Mouse (Mus musculus) lung, postnatal 0 days (tissue): ENCODE measurements around the gene Pced1b. TPM values are rescaled to one million over a fixed set of nuclear protein-coding genes. Genes with fewer than 3 reads are reported as not detected.

Source experiments
- ATAC-seq: fragments of 200-750 bp; cut with Nextera tagmentation; 2 replicates; pipeline ENCODE4 v1.8.0; 2017; ENCODE audit warnings: moderate library complexity
- DNase-seq: peaks from one replicate; pipeline ENCODE4 v3.0.0-alpha.2; 2016; ENCODE audit warnings: low spot score
- H3K27ac ChIP-seq: fragments of 300-500 bp; sonication (generic); 2 replicates; pipeline ENCODE4 v1.5.1; 2014; ENCODE audit warnings: antibody characterized with exemption, mild to moderate bottlenecking, low read length, mixed read lengths
- H3K27me3 ChIP-seq: fragments of 300-500 bp; sonication (generic); replicated peaks from 2 replicates; pipeline ENCODE4 v1.6.1; 2014; ENCODE audit warnings: low read length, mixed read lengths; ENCODE audit not compliant: insufficient read depth
- H3K36me3 ChIP-seq: fragments of 300-500 bp; sonication (generic); 2 replicates; pipeline ENCODE4 v1.6.1; 2014; ENCODE audit warnings: low read length, mixed read lengths; ENCODE audit not compliant: insufficient read depth
- H3K4me1 ChIP-seq: fragments of 300-500 bp; sonication (generic); 2 replicates; pipeline ENCODE4 v1.6.1; 2014; ENCODE audit warnings: antibody characterized with exemption, low read depth, low read length, mixed read lengths; ENCODE audit not compliant: insufficient read depth
- H3K4me2 ChIP-seq: fragments of 300-500 bp; sonication (generic); replicated peaks from 2 replicates; pipeline ENCODE4 v1.6.1; 2014; ENCODE audit warnings: low read depth, mild to moderate bottlenecking, low read length, moderate library complexity, mixed read lengths
- H3K4me3 ChIP-seq: fragments of 300-500 bp; sonication (generic); 2 replicates; pipeline ENCODE4 v1.5.1; 2014; ENCODE audit warnings: low read depth, low read length
- H3K9ac ChIP-seq: fragments of 300-500 bp; sonication (generic); replicated peaks from 2 replicates; pipeline ENCODE4 v1.6.1; 2014; ENCODE audit warnings: low read depth, mild to moderate bottlenecking
- H3K9me3 ChIP-seq: fragments of 300-500 bp; sonication (generic); 2 replicates; pipeline ENCODE4 v1.6.1; 2016; ENCODE audit warnings: low read length, mixed read lengths
- CTCF ChIP-seq: IDR thresholded peaks from 2 replicates; pipeline ENCODE4 v1.5.1; 2016; ENCODE audit warnings: antibody characterized with exemption, mild to moderate bottlenecking
- EP300 ChIP-seq: IDR thresholded peaks from 2 replicates; pipeline ENCODE4 v1.6.1; 2016; ENCODE audit warnings: antibody characterized with exemption, mild to moderate bottlenecking, control low read depth
- WGBS: fragments of 180-500 bp; shearing (Covaris S2); extraction: QIAGEN DNeasy Blood & Tissue Kit; methylation state at CpG from one replicate; pipeline ENCODE4 v1.1.7; 2014; 5-methylcytosine and 5-hydroxymethylcytosine counted together
- polyA plus RNA-seq: library from polyadenylated mRNA; unstranded; fragments of >200 nt; fragmentation: Nextera tagmentation; extraction: Ambion mirVana; gene quantifications from 2 replicates; pipeline ENCODE4 v1.2.1, GENCODE M21; 2015

The Pced1b gene
- polyA plus RNA-seq, 1 experiment from 2014 or later = 9.0 TPM

GRCm38 (mm10) chr15:97255800-97256199 lies 8.9 kb downstream of the Pced1b start:
- Histone ChIP-seq H3K9ac (no peak overlapping the region), H3K27ac (no peak overlapping the region), H3K4me2 (no peak overlapping the region), H3K4me1 (no peaks in the 10 kb centered on the region; the same call in 1 of the 2 replicates), H3K9me3 (no peaks in the 10 kb centered on the region), H3K27me3 (no peaks in the 10 kb centered on the region), H3K36me3 (no peaks in the 10 kb centered on the region), H3K4me3 (no peak overlapping the region)
- TF ChIP-seq CTCF (no peak), EP300 (no peak)
- WGBS = 78% methylated on average over 3 of the region's 3 CpGs
- DNase-seq = no peak
- no peak for ATAC-seq

- ATAC-seq (no peak), DNase-seq (no peak)
- H3K4me2 ChIP-seq = no peak overlapping the region
- 87% methylated on average over 11 of the region's 11 CpGs for WGBS
- H3K27me3 ChIP-seq = no peaks in the 10 kb centered on the region
- TF ChIP-seq EP300 = no peak
- no peak for TF ChIP-seq CTCF
- H3K36me3 ChIP-seq = no peaks in the 10 kb centered on the region
- H3K4me3 ChIP-seq = no peak overlapping the region
- H3K4me1 ChIP-seq = no peaks in the 10 kb centered on the region; the same call in 1 of the 2 replicates
- no peaks in the 10 kb centered on the region for H3K9me3 ChIP-seq
- H3K9ac ChIP-seq = no peak overlapping the region
- H3K27ac ChIP-seq = no peak overlapping the region
These were observed 9.5 kb downstream of the Pced1b start for GRCm38 (mm10) chr15:97256411-97256810.

GRCm38 (mm10) chr15:97257206-97257775 lies 10.4 kb downstream of the Pced1b start:
- Histone ChIP-seq H3K4me3 (no peak overlapping the region), H3K9ac (no peak overlapping the region), H3K27me3 (no peaks in the 10 kb centered on the region), H3K4me2 (no peak overlapping the region), H3K4me1 (no peaks in the 10 kb centered on the region; the same call in 1 of the 2 replicates), H3K9me3 (no peaks in the 10 kb centered on the region), H3K36me3 (no peaks in the 10 kb centered on the region), H3K27ac (no peak overlapping the region)
- 43% methylated on average over 8 of the region's 8 CpGs for WGBS
- peak; percentile 43 for DNase-seq
- ATAC-seq = 0 out of 2 replicates have a peak, but pooled peaks have one; percentile 28
- TF ChIP-seq CTCF = no peak
- TF ChIP-seq EP300 = no peak

- Histone ChIP-seq H3K4me1 (no peaks in the 10 kb centered on the region; the same call in 1 of the 2 replicates), H3K9me3 (no peaks in the 10 kb centered on the region), H3K4me2 (no peak overlapping the region), H3K4me3 (no peak overlapping the region), H3K27ac (no peak overlapping the region), H3K9ac (no peak overlapping the region), H3K27me3 (no peaks in the 10 kb centered on the region), H3K36me3 (no peaks in the 10 kb centered on the region)
- ATAC-seq (no peak), DNase-seq (no peak)
- 84% methylated on average over 17 of the region's 17 CpGs for WGBS
- TF ChIP-seq EP300 (no peak), CTCF (no peak)
These were observed 11.8 kb downstream of the Pced1b start for GRCm38 (mm10) chr15:97258483-97259230.

- H3K27ac ChIP-seq = no peak overlapping the region
- H3K4me2 ChIP-seq = no peak overlapping the region
- no peak for TF ChIP-seq EP300
- TF ChIP-seq CTCF = no peak
- no peak for ATAC-seq
- no peaks in the 10 kb centered on the region for H3K36me3 ChIP-seq
- no peaks in the 10 kb centered on the region for H3K27me3 ChIP-seq
- H3K4me1 ChIP-seq = no peaks in the 10 kb centered on the region; the same call in 1 of the 2 replicates
- H3K4me3 ChIP-seq = no peak overlapping the region
- 74% methylated on average over 8 of the region's 8 CpGs for WGBS
- H3K9ac ChIP-seq = no peak overlapping the region
- no peak for DNase-seq
- no peaks in the 10 kb centered on the region for H3K9me3 ChIP-seq
These were observed 12.4 kb downstream of the Pced1b start for GRCm38 (mm10) chr15:97259300-97259699.

- Histone ChIP-seq H3K9me3 (no peaks in the 10 kb centered on the region), H3K27ac (no peak overlapping the region)
- 71% methylated on average over 11 of the region's 11 CpGs for WGBS
These were observed 13.2 kb downstream of the Pced1b start for GRCm38 (mm10) chr15:97259968-97260597.

More at GRCm38 (mm10) chr15:97259968-97260597, 13.2 kb downstream of the Pced1b start:
- H3K4me2 ChIP-seq = no peak overlapping the region
- TF ChIP-seq EP300 (no peak), CTCF (no peak)
- no peak overlapping the region for H3K9ac ChIP-seq
- H3K27me3 ChIP-seq = no peaks in the 10 kb centered on the region
- H3K36me3 ChIP-seq = no peaks in the 10 kb centered on the region
- H3K4me3 ChIP-seq = no peak overlapping the region
- H3K4me1 ChIP-seq = no peaks in the 10 kb centered on the region; the same call in 1 of the 2 replicates
- ATAC-seq (no peak), DNase-seq (no peak)
